Mouse (Mus musculus): ENCODE data around the gene Vcp. TPM values are rescaled to one million over a fixed set of nuclear protein-coding genes. Genes with fewer than 3 reads are reported as not detected.

Vcp gene
- 100 to 1,000 TPM; 191 to 201 TPM for total RNA-seq (2021)

DNA sequence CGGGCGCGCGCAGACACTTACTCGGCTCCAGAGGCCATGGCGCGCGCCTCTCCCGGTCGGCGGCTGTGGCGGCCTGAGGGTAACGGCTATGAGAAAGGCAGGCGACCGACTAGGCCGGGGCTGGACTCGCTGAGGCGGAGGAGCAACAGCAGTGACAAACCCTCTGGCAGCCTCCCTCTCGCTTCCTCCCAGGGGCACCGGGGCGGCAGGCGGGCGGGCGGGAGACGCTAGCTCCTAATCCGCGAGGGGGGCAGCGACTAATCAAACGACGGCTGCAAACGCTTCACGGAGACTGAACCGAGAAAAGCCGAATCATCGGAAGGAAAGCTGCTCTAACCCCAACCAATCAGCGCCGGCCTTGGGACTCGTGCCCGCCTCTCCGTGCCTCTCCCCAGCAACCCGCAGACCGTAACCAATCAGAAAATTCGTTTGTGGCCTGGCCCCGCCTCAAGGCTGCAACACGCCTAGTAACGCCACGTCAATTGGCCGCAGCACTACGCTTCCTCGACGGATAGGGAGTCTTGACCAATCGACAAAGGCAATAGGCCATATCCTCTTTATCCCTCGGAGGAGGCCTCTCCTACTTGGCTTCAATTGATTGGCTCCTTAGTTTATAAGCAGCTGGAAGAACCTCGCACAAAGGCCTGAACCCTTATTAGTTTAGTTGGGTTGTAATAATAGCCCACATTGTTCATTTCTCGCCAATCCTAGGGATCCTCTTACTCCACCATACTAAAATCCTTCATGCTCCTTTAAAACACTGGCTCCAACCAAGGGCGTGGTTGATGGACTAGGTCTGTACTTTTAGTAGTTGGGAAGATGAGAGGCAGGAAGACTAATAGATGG lies at the start of gene Vcp:
Gene Vcp, minus strand, starts transcription at position 367 of the 846 bp plus-strand sequence.
- peak; percentile 92 to 95 for DNase-seq (ENCODE audit: extremely low spot score in 1 of 2, low spot score in 1 of 2)

DNA sequence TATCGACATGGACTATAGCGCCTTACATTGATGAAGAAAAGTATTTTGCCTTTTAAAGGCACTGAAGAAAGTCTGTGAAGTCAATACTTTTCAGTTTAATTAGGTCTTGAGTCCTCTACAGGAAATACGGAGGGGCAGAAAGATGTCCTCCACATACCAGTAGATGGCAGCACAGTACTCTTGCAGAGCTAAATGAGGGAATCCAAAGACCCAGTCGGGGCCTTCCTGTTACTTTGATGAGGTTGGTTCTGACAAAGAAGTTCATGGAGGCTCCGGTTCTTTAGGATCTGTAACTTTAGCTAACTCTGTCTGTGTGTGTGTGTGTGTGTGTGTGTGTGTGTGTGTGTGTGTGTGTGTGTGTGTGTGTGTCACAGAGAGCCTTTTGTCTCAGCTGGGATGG lies 46.9 kb upstream of the Vcp start:
- DNase-seq (ENCODE audit: extremely low spot score in 1 of 2, low spot score in 1 of 2) = peak in 1 of 2 experiments; percentile 56

DNA sequence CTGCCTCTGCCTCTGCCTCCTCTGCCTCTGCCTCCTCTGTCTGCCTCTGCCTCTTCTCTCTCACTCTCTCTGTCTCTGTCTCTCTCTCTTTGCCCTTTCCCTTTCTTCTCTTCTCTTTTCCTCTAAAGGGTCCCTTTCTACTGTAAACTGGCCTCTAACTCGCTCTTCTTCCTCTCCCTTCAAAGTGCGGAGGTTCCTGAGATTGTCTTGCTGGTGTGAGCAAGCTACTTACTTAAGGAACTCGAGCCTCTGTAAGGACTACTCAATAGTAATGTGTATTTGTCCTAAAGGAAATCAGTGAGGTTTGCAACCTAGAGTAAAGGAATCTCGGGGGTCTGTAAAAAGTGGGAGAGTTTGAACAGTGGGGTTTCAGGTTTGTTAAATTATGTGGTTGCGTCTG lies 46.3 kb upstream of the Vcp start:
- no peak for DNase-seq (ENCODE audit: extremely low spot score in 1 of 2, low spot score in 1 of 2)

DNA sequence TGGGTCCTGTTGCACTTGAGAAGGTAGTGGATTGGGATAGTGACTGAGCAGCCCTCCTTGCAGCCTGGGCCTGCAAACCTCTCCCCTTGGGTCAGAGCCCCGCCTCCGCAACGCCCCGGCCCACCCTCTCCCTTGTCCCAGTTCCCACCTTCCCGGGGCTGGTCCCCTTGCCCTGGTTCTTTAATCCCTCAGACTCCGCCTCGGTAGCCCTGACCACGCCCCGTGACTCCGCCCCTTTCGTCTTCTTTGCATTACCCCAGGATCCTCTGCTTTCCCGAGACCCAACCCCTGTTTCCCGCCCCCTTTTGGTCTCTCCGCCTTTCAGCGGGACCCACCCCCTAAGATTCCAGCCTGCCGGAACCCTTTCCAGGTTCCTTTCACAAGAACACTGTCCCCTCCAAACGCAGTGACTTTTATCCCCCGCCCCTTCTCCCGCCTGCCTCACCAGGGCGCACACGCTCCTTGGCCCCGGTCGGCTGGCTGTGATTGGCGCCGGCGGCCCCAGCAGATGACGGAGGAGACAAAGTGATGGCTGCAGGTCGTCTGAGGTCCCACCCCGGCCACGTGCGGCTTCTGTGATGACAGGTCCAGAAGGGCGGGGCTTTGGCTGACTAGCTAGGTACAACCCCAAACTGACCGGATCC lies 45.5 kb upstream of the Vcp start, which contains the start of gene Fam214b:
Gene Fam214b, minus strand, starts transcription at position 562 of the 644 bp plus-strand sequence.
- peak; percentile 80 to 82 for DNase-seq (ENCODE audit: extremely low spot score in 1 of 2, low spot score in 1 of 2)

DNA sequence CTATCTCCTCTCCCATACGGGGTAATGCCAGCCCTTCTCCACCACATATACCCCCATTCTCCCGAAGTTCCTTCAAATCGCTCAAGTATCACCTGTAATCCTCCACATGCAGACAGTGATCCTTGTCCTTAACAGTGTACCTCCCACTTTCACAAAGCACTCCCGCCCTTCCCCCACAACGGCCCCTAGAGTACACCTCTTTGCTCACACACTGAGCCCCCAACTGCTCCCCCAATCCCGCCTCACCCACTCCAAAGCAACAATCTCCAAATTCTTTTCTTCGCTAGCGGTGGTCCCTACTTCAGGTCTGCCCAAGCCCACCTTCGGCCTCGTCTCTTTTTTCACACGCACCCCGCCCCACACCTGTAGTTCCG lies 45.0 kb upstream of the Vcp start:
- DNase-seq (ENCODE audit: extremely low spot score in 1 of 2, low spot score in 1 of 2) = no peak

DNA sequence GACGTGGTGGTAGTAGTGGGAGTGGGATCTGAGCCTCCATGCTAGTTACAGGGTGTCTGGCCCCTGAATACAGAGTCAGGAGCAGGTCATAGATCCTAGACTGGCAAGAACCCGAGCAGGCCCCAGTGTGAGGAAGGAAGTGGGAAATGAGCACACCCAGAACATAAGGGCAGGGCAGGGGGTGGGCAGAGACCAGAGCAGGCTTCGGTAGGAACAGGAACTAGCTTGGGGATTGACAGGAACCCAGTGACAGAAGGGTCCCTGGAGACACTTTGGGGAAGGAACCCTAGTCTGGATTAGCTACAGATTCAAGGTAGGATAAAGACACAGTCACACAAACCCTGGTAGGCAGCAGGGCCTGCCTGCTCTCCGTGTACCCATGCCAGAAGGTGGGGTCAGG lies 44.4 kb upstream of the Vcp start:
- DNase-seq (ENCODE audit: extremely low spot score in 1 of 2, low spot score in 1 of 2) = no peak

DNA sequence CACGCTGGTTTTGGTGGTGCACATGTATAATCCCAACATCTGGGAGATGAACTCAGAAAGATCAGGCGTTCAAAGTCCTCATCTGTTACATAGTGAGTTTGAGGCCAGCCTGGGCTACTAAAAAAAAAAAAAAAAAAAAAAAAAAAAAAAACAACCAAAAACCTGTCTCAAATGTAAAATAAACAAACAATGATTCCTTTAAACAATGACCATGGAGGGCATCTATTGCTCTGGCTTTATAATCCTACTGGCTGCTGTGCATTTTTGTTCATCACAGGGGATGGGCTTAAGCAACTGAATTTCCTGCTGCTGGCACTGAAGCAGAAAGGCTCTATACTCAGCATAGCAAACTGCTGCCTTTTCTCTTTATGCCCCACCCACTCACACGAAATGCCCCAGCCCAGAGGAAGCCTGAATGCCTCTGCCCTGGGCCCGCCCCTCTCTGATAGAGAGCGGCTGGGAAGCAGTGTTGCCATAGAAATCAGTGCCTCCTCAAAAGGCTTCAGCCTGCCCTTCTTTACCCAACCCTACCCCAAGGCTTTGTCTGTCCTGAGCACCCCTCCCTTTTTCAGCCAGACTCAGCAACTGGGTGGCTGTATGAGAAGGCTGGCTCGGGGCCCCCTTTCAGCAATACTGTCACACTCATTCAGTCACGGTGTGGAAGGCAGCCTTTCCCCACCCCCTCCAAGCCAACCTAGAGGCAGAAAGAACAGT lies 43.5 kb upstream of the Vcp start:
- DNase-seq (ENCODE audit: extremely low spot score in 1 of 2, low spot score in 1 of 2) = no peak

DNA sequence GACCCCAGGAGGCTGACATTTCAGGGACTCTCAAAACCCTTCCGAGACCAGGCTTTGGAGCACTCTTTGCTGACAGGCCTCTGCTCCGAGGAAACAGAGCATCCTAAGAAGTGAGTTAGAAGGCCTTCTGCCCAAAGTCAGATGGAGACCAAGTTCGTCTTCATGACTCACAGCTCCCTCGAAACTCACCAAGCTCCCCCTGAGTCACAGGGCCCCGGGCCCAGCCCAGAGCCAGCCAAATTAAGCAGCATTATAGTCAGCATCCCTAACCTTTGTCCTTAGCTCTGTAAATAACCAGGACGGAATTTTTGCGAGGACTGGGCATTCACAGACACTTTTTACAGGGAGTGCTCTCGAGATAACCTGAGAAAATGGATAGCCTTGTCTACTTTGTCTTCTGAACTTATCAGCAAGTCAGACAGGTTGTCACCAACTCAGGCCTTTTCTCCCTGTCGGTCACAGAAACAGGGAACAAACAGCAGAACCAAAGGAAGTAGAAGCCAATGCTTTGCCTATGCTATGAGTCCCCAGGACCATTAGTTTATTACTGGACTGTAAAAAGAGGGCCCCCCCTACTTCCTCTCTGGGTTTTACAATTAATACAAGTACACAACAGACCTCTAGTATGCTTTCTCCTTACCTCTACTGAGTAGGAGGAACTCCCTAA lies 40.7 kb upstream of the Vcp start:
- no peak for DNase-seq (ENCODE audit: extremely low spot score in 1 of 2, low spot score in 1 of 2)

DNA sequence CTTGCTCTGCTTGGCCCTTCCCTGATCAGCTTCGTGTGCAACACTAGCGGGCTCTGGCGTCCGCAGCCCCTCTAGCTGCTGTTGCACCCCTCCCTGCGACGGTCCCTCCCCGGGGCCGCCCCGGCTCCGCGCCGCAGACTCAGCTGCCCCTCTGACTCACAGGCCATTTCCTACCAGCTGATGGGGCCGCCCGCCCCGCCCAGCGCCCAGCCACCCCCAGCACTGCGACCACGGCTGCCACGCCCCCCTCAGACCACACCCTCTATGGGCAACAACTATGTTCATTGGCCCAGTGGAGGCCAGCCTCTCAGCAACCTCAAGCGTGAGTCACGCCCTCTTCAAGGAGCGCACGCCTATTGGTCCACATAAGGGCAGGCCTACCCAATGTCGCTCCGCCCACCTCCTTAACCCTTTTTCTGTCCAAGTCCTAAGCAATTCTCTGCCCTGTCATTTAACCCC lies 39.8 kb upstream of the Vcp start:
- peak; percentile 77 to 79 for DNase-seq (ENCODE audit: extremely low spot score in 1 of 2, low spot score in 1 of 2)

DNA sequence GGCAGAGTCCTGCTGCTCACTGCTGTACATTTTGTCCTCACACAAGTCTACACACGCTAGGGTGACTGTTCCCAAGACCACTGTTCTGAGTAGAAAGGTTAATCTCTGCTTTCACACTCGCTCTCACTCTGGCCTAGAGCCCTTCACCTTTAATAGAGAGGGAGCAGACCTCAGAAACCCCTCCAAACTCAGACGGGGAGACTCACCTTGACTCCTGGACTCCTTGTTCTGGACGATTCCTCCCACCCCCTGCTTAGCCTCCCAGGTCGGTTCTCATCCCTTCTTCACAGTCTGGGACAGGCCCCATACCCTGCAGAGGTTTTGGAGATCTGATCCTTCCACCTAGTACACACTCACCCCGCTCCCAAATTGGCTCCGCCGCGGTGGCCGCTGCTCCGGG lies 39.3 kb upstream of the Vcp start:
- no peak for DNase-seq (ENCODE audit: extremely low spot score in 1 of 2, low spot score in 1 of 2)

DNA sequence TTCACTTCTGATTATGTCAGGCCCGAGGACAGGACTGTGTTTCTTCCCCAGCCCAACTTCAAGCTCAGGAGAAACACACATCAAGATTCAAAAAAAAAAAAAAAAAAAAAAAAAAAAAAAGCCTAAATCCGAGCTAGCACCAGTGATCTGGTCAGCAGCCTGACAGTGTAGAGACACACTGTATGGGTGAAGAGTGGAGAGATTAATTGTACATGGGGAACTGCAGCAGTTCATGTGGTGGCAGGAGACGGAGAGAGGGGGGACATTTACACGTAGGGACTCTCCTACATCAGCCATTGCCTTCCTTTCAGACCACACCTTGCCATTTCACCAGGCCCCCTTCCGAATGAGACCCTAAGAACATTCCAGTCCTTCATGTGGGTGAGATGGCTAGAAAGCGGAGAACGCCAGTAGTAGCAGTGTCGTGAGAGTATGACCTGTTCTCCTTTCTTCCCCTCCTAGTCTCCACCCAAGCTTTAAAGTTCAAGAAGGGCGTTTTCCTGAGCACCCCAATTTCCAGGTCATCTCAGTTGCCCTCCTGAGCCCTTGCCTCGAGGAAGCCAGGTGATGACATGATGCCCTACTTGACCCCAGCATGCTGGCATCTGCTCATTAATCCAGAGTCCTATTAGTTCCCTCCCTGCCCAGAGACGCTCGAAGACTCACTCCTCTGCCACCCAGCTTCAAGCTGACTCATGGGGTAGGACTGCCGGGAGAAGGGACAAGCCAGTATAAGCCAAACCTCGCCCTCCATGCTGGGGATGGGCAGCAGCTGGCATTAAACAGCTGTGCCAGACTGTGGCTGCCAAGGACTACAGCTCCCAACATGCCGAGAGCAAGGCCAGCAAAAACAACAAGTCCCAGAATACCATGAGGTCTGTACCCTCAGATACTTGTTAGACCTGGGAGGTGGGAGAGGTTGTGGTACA lies 38.5 kb upstream of the Vcp start:
- DNase-seq (ENCODE audit: extremely low spot score in 1 of 2, low spot score in 1 of 2) = peak in 1 of 2 experiments; percentile 33

DNA sequence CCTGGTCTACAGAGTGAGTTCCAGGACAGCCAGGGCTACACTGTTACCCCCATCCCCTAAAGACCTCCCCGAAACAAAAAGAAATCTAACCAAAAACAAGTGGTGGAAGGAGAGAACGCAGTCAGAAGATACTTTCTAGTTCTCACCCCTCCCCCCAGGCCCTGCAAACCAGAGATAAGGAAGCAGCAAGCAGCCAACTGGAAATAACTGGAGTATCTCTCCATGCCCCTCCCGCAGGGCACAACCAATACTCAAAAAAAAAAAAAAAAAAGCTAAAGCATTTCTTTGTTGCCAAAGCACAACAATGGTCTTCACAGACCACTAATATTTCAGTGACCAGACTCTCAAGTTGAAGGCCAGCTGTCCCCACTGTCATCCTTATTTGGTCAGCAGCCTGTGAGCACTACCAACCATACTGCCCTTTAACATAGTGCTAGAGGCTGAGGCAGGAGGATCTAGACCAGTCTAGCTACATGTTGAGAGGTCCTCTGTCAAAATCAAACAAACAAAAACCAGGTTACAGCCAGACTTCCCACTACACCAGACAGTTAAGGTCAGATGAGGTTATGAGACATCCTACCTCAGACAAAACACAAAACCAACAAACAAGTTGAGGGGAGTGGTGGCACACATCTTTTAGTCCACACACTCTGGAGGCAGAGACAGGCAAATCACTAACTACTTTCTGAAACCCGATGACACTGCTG lies 37.7 kb upstream of the Vcp start:
- DNase-seq (ENCODE audit: extremely low spot score in 1 of 2, low spot score in 1 of 2) = no peak

DNA sequence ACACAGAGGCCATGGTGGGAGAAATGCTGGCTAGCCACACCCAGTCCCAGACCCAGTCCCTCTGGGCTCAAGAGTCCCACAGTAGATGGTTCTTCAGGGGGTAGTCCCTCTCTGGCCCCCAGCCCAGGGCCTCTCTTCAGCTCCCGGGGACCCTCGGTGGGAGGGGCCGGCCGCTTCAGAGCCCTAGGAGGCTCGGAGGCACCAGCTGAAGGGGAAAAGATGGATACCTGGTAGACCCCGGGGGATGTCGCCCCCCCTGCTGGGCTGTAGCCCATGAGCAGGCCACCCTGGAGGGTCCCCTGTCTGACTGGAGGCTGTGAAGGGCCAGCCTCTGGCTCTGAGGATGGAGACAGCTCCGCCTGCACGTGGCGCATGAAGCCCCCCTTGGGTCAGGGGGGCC lies 36.0 kb upstream of the Vcp start:
- no peak for DNase-seq (ENCODE audit: extremely low spot score in 1 of 2, low spot score in 1 of 2)

DNA sequence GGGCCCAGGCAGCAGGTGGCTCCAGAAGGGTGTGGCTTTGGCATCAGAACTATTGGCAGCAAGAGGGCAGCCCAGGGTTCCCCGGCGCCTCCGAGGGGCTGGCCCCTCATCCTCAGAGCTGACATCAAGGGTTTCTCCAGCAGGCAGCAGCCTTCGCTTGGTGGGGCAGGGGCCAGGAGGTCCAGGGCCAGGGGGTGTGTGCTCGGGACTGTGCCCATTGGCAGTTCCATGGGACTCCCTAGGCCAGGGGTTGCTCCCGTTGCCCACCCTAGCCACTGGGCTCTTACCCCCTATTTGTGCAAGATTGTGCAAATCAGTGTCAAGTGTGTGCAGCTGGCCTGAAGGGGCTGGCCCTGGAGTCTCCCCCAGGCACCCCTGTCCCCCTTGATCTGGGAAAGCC lies 35.5 kb upstream of the Vcp start:
- DNase-seq (ENCODE audit: extremely low spot score in 1 of 2, low spot score in 1 of 2) = no peak

DNA sequence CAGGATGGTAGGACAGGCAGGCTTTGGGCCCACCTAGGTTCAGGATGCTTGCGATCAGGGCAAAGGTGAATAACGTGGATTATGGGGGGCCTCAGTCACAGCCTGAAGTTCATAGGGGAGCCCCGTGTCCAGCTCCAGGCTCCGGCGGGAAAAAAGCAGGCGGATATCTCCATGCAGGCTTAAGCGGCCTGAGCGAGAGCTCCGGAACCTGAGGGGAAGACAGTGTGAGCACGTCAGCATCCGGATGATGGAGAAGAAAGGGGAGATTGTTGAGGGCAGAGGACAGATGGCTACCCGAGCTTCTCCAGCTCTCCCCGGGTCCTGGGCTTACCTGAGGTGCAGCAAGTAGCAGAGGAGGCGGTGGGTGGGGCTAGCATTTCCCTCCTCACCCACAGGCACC lies 33.2 kb upstream of the Vcp start:
- DNase-seq (ENCODE audit: extremely low spot score in 1 of 2, low spot score in 1 of 2) = no peak

DNA sequence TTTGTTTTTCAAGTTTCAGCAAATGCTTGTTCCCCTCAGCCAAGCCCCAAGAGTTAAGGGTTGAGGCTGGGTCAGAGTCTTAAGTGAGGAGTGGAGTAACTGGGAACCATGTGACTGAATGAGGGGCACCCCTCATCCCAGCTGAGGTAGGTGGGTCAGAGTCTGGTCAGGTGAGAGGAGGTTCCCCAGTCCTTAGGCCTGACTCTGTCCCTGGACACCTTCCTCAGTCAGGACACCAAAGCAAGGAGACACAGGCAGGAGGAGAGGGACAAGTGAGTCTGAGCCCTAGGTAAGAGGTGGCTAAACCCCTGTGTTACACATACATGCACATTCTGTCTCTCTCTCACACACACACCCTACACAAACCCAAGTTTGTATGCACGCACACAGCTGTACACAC lies 32.2 kb upstream of the Vcp start:
- no peak for DNase-seq (ENCODE audit: extremely low spot score in 1 of 2, low spot score in 1 of 2)

DNA sequence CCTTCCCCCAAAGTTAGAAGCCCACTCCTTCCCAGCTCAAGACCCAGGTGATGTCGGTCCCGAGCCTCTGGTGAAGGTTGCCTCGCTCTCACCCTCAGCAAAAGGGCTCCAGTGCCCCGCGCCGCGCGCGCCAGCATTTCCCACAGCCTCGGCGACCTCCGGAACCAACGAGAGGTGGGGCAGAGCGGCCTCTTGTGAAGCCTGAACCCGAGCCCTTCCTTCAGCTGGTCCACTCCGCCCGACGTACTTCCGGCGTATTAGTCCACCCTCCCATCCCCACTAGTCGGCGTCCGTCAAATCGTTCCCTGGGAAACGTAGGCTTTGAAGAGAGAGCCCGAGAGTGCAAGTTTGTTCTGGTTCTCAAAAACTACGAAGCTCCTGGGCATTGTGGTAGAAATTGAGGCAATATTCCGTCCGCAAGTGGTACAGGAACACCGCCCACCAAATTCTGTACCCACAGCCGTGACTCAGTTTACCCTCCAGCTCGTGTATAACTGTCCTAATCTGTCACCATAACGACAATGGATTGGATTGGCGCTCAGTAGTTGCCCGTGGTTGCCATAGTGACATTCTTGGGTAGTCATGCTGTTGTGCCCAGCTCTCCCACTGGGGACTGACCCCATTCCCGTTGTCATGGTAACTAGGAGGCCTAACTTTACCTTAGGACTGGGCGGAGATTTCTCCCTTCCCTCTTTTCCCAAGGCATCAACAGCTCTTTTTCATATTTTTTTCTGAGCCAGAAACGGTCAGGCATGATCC lies 31.1 kb upstream of the Vcp start, which contains the start of gene Stoml2:
Gene Stoml2, minus strand, starts transcription at position 474 of the 759 bp plus-strand sequence.
- DNase-seq (ENCODE audit: extremely low spot score in 1 of 2, low spot score in 1 of 2) = peak; percentile 77 to 82

DNA sequence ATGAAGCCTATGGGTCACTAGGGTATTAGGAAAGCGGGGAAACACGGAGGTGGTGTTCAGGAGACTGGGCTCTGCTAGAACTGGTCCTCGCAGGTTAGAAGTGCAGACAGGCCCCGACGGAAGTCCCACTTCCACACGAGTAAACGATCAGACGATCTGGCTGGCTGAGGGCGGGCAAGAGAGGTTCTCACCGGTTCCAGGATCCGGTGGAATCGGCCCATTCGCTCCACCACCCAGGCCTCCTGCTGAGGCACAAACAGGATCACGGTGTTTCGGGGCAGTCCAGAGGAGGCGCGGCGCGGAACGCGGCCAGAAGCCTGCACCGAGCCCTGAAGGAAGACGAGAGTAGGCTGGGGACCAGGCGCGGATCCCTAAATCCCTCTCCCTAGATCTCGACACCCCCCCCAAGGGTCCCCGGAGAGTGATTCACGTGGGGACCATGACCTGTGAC lies 30.5 kb upstream of the Vcp start:
- no peak for DNase-seq (ENCODE audit: extremely low spot score in 1 of 2, low spot score in 1 of 2)
